Mouse (Mus musculus) ZHBTc4 (cell line): ENCODE data around the gene Aspscr1.

Source experiments
- DNase-seq: peaks from one replicate; pipeline ENCODE4 v3.0.0-alpha.2; 2011; ENCODE audit warnings: low read depth, low spot score

The Aspscr1 gene

GRCm38 (mm10) chr11:120672687-120673593 is at the start of gene Aspscr1:
TSS of gene Aspscr1 (plus strand) at chr11:120672973.
- peak; percentile 98 for DNase-seq

- DNase-seq, result peak; percentile 85
Measured at GRCm38 (mm10) chr11:120623961-120624679, 48.7 kb upstream of the Aspscr1 start.

GRCm38 (mm10) chr11:120624680-120625111 is 48.1 kb upstream of the Aspscr1 start:
- DNase-seq, result peak; percentile 94

- no peak for DNase-seq
Measured at GRCm38 (mm10) chr11:120625152-120625775, 47.5 kb upstream of the Aspscr1 start, which contains the start of gene Sirt7. TSS of gene Sirt7 (minus strand) at chr11:120625240.

GRCm38 (mm10) chr11:120626785-120627467 is 45.8 kb upstream of the Aspscr1 start:
- DNase-seq, result no peak

- peak; percentile 37 for DNase-seq
Measured at GRCm38 (mm10) chr11:120627468-120628300, 45.1 kb upstream of the Aspscr1 start.

- DNase-seq, result no peak
Measured at GRCm38 (mm10) chr11:120628601-120629340, 44.0 kb upstream of the Aspscr1 start.

GRCm38 (mm10) chr11:120629341-120629730 is 43.4 kb upstream of the Aspscr1 start:
- peak; percentile 67 for DNase-seq

GRCm38 (mm10) chr11:120629911-120630310 is 42.9 kb upstream of the Aspscr1 start:
- DNase-seq, result peak; percentile 59

GRCm38 (mm10) chr11:120630401-120630871 is 42.3 kb upstream of the Aspscr1 start:
- DNase-seq, result no peak

- DNase-seq, result no peak
Measured at GRCm38 (mm10) chr11:120630881-120631725, 41.7 kb upstream of the Aspscr1 start.

- DNase-seq, result no peak
Measured at GRCm38 (mm10) chr11:120631726-120632448, 40.9 kb upstream of the Aspscr1 start.

GRCm38 (mm10) chr11:120632559-120633519 is 39.9 kb upstream of the Aspscr1 start:
- DNase-seq, result peak; percentile 87

- DNase-seq, result peak; percentile 99
Measured at GRCm38 (mm10) chr11:120633520-120634343, 39.0 kb upstream of the Aspscr1 start, which contains the start of gene Mafg. TSS of gene Mafg (minus strand) at chr11:120633600.

GRCm38 (mm10) chr11:120634810-120635209 is 38.0 kb upstream of the Aspscr1 start:
- peak; percentile 51 for DNase-seq

GRCm38 (mm10) chr11:120641255-120641654 is 31.5 kb upstream of the Aspscr1 start:
- no peak for DNase-seq
